Mouse (Mus musculus) lung, adult 2 months (tissue): ENCODE results near the gene Aktip. TPM values are rescaled to one million over a fixed set of nuclear protein-coding genes. Genes with fewer than 3 reads are reported as not detected.

Experiments used
- DNase-seq: peaks from one replicate; pipeline ENCODE4 v3.0.0; 2022
- H3K4me1 ChIP-seq: fragments of 200-500 bp; 2 replicates; pipeline ENCODE4 v1.6.1; 2011; ENCODE audit warnings: low read length; ENCODE audit not compliant: control insufficient read depth, insufficient read depth
- H3K4me3 ChIP-seq: fragments of 200-500 bp; replicated peaks from 2 replicates; pipeline ENCODE3; 2011; ENCODE audit warnings: low read depth, mild to moderate bottlenecking, control low read depth, low read length; ENCODE audit errors: extremely low read depth
- CTCF ChIP-seq: fragments of 200-500 bp; IDR thresholded peaks from 2 replicates; pipeline ENCODE4 v1.5.1; 2011; ENCODE audit warnings: mild to moderate bottlenecking, low read length, control low read depth; ENCODE audit not compliant: insufficient read depth
- POLR2A ChIP-seq: fragments of 200-500 bp; IDR thresholded peaks from 2 replicates; pipeline ENCODE4 v1.6.1; 2011; ENCODE audit warnings: low read depth, mild to moderate bottlenecking, control low read depth, low read length, borderline replicate concordance; ENCODE audit errors: extremely low read depth
- WGBS: fragments of 180-500 bp; shearing (Covaris S2); methylation state at CpG from one replicate; pipeline ENCODE4 v1.1.7; 2018; 5-methylcytosine and 5-hydroxymethylcytosine counted together
- polyA plus RNA-seq: library from polyadenylated mRNA; depleted of rRNA; stranded (reverse); fragments of >200 nt; gene quantifications from 2 replicates; pipeline ENCODE4 v1.2.3, GENCODE M21; 2012

Aktip gene
- polyA plus RNA-seq, 1 experiment, result 41.9 TPM

DNA sequence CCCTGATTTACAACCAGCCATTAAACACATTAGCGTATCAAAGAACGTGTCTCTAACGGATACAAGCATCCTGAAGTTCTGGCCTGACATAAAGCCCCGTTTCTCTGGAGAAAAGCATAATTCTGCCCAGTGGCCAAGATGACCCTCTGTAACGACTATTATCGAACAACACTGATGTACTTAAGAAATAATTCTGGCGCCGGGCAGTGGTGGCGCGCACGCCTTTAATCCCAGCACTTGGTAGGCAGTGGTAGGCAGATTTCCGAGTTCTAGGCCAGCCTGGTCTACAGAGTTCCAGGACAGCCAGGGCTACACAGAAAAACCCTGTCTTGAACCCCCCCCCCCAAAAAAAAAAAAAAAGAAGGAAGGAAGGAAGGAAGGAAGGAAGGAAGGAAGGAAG lies 65.1 kb downstream of the Aktip start:
- TF ChIP-seq CTCF, result no peak
- no peak for TF ChIP-seq POLR2A
- Histone ChIP-seq H3K4me3 (no peak overlapping the region), H3K4me1 (no peaks in the 10 kb centered on the region; the same call in 1 of the 2 replicates)
- DNase-seq, result no peak
- 60% methylated on average over 12 of the region's 12 CpGs for WGBS

DNA sequence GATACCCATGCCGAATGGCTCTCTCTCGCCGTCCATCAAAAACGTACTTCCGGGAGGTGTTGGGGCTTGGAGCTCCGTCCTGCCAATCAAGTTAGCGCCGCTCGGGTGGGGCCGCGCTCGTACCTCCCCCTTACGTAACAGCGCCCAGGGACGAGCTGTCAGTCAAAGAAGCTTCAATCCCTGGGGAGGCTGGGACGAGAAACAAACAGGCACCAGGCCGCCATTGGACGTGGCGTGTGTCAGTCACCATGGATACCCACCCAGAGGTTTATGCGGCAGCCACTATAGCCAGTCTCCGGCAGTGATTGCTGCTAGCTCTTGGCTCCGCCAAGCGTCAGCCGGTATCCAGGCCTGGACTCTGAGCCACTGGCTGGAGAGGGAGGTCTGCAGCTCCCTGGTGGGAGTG lies 65.7 kb downstream of the Aktip start:
- WGBS, result under 1% methylated on average over 24 of the region's 24 CpGs
- H3K4me3 ChIP-seq, result peak overlapping the region; percentile 42
- TF ChIP-seq CTCF (peak; percentile 17; the same call in 1 of the 2 replicates), POLR2A (peak; percentile 96; the same call in 1 of the 2 replicates)
- peak; percentile 99 for DNase-seq
- no peaks in the 10 kb centered on the region; the same call in 1 of the 2 replicates for H3K4me1 ChIP-seq

DNA sequence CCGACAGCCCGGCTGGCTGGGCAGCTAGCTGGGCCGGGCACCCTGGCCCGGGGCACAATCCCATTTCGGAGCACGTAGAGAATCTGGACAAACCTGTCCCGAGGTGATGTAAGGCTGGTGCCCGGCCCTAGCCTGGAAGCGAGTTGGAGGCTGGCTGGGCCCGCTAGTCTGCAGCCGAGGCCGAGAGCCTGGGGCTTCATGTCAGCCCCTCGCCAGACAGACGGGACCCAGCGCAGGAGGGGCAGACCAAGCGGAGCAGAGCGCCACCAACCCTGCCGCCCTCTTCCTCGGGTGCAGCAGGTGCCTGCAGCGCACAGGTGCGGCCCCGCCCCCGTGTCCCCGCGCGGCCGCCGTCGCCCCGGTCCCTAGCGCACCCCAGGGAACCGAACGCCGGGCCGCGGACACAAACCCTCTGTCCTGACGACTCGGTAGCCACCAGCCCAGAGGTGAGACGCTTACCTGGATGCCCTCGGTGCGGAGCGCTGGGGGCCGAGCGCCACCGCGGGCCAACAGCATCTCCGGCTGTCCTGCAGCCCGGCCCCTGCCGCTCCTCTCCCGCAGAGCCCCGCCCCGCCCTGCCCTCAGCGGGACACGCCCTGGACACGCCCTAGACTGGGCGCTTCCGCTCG lies 66.2 kb downstream of the Aktip start:
- TF ChIP-seq POLR2A (peak; percentile 59; the same call in 1 of the 2 replicates), CTCF (no peak)
- Histone ChIP-seq H3K4me1 (no peaks in the 10 kb centered on the region; the same call in 1 of the 2 replicates), H3K4me3 (peak overlapping the region; percentile 86)
- WGBS, result under 1% methylated on average over 58 of the region's 58 CpGs
- DNase-seq, result no peak

DNA sequence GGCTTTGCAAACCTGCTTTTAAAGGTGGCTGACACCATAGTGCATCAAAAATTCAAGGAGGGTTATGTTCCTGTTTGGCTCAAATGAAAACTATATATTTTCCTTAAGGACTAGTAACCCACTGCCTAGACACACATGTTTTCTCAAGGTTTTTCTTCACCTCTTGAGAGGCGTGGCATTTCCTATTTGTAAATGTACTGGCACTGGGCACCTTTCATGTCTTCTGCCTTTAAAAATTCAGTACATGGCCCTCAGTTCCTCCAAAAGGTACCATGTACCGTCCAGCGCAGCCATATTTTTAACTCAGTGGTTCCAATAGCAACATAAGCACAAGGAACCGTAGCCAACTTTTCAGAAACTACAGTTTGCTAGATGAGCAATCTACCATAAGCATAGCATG lies 67.0 kb downstream of the Aktip start:
- Histone ChIP-seq H3K4me1 (no peaks in the 10 kb centered on the region; the same call in 1 of the 2 replicates), H3K4me3 (no peak overlapping the region)
- TF ChIP-seq CTCF, result no peak
- no peak for TF ChIP-seq POLR2A
- 48% methylated on average over 4 of the region's 4 CpGs for WGBS
- no peak for DNase-seq

DNA sequence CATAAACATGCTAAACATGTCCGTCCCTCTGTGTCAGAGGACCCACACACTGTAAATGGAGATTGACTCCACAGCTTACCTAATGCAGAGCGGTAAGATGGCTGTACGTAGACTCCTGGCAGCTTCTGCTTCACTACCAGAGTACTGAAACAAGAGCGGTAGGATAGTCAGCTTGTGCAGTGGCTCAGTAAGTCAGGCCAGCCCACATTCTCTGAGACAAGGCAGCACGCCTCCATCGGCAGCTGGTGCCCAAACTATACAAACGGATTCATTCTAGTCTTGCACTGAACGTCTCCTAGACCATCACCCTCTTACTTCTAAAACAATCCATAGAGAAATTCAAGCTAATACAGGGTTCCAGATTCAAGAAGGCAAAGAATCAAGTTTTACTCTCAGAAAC lies 73.0 kb downstream of the Aktip start:
- WGBS, result 96% methylated on average over 8 of the region's 8 CpGs
- Histone ChIP-seq H3K4me1 (no peaks in the 10 kb centered on the region), H3K4me3 (no peak overlapping the region)
- no peak for TF ChIP-seq POLR2A
- no peak for TF ChIP-seq CTCF
- DNase-seq, result no peak

DNA sequence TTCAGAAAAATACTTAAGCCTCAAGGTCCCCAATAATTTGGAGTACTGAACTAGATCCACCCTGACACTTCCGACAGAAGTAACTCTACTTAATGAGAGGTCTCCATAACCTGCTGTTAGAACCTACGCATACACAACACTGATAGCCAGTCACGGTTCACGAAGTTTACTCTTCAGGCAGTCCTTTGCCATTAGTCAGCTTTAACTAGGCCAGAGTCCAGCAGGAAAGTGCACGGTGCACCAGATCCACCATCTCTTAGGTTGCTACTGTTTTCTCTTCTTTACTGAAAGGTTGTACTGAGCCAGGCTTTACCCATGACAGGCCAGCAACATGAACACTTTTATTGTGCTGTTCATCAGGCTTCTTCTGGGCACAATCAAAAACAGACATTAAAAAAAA lies 75.5 kb downstream of the Aktip start:
- H3K4me1 ChIP-seq, result no peaks in the 10 kb centered on the region
- 90% methylated on average over 5 of the region's 5 CpGs for WGBS
- DNase-seq, result no peak
- TF ChIP-seq CTCF (no peak), POLR2A (no peak)
- H3K4me3 ChIP-seq, result no peak overlapping the region

DNA sequence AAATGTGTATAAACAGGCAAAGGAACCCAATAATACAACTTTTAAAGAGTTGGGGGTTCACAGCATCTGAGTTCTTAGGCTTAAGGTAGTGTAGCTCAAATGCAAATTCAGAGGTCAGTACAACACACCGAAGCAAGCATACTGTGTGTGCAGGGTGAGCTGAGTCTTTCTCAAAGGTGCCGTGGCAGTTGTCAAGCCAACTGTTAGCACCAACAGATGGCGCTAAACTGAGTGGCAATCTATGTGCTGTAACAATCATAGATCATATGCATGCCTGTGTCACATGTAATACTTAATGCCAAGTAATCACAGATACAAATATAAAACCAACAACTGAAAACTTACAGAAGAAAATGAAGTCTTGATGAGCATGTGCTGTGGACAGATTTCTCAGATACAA lies 81.6 kb downstream of the Aktip start:
- TF ChIP-seq CTCF, result peak; percentile 48
- TF ChIP-seq POLR2A, result no peak
- Histone ChIP-seq H3K4me1 (no peaks in the 10 kb centered on the region), H3K4me3 (no peak overlapping the region)
- WGBS, result 66% methylated on average over 3 of the region's 3 CpGs
- no peak for DNase-seq

DNA sequence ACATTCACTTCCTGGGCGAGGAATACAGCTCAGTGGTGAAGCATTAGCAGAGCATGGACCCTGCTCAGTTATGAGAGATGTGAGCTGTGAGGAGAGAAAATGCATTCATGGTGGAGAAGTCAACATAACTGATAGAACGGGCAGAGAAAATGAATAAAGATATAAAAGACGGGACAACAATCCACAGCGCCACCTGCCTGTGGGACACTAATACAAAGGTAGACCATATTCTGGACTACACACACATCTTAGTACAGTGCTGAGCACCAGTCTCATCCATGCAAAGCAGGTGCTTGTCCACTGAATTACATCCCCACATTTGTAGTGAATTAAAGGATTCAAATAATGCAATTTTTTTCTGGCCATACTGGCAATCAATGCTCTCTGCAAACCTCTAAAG lies 82.2 kb downstream of the Aktip start:
- Histone ChIP-seq H3K4me1 (no peaks in the 10 kb centered on the region), H3K4me3 (no peak overlapping the region)
- no peak for DNase-seq
- WGBS, result 83% methylated on average over 4 of the region's 4 CpGs
- no peak for TF ChIP-seq CTCF
- TF ChIP-seq POLR2A, result no peak

DNA sequence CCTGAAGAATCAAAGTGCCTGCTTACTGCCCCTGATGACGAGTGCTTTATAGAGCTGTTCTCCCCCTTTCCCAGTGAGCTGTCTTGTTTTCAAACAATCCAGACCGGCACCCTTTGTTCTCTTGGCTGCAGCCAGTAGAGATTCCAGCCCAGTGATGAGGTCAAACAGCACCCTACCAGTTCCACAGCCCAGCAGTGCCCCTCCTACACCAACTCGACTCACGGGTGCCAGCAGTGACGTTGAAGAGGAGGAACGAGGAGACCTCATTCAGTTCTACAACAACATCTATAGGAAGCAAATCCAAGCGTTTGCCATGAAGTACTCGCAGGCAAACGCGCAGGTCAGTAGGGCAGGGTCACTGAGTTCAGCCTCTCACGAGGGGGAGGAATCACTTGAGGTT lies 84.9 kb downstream of the Aktip start:
- no peak for DNase-seq
- no peaks in the 10 kb centered on the region for H3K4me1 ChIP-seq
- H3K4me3 ChIP-seq, result no peak overlapping the region
- 64% methylated on average over 11 of the region's 11 CpGs for WGBS
- no peak for TF ChIP-seq CTCF
- TF ChIP-seq POLR2A, result no peak

DNA sequence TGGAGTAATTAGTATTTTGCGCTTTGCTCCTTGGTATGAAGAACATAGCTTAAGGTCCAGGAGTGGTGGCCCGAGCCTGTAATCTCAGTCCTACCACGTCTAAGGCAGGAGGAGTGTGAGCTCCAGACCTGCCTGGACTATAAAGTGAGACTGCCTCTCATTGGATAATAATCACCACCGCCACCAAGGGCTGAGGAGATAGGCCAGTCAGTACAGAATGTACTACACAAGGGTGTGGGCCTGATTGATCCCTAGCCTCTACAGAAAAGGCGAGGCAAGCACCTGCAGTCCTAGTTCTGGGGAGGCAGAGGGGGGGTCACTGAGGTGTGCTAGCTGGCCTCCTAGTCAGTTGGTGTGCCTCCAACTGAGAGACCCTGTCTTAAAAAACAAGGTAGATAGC lies 85.3 kb downstream of the Aktip start:
- WGBS, result 91% methylated on average over 5 of the region's 5 CpGs
- H3K4me1 ChIP-seq, result no peaks in the 10 kb centered on the region
- no peak overlapping the region for H3K4me3 ChIP-seq
- DNase-seq, result no peak
- TF ChIP-seq CTCF, result no peak
- TF ChIP-seq POLR2A, result no peak

DNA sequence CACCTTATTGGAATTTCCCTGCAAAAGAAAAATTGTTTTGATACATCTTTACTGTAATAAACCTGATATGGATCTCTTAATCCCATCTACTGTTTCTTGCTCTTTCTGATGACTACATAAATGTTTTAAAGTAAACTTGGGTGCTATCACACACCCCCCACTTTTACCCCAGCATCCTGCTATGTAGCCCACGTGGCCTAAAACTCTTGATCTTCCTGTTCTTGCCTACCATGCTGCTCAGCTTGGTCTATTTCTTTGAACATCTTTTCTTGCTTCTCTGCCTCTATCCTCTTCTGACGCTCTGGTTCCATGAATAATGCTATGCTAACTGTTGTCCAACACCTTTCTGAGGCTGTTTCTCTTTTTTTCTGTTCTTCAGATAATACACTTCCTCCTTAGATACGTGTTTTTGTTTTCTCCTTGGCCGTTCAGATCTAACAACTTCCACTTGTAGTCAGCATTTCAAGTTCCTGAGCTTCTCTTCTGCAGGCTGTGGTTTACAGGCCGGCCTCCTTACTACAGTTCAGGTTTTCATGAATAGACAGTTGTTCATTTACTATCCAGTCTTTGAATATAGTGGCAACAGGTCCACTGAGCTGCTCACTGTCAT lies 87.8 kb downstream of the Aktip start:
- 79% methylated on average over 5 of the region's 5 CpGs for WGBS
- DNase-seq, result no peak
- Histone ChIP-seq H3K4me1 (no peaks in the 10 kb centered on the region), H3K4me3 (no peak overlapping the region)
- no peak for TF ChIP-seq POLR2A
- no peak for TF ChIP-seq CTCF
